Mouse (Mus musculus): ENCODE results near the gene Epb41l2. TPM values are rescaled to one million over a fixed set of nuclear protein-coding genes. Genes with fewer than 3 reads are reported as not detected.

Gene Epb41l2
- total RNA-seq, 1 experiment from 2014 or later = 77.6 TPM

DNA sequence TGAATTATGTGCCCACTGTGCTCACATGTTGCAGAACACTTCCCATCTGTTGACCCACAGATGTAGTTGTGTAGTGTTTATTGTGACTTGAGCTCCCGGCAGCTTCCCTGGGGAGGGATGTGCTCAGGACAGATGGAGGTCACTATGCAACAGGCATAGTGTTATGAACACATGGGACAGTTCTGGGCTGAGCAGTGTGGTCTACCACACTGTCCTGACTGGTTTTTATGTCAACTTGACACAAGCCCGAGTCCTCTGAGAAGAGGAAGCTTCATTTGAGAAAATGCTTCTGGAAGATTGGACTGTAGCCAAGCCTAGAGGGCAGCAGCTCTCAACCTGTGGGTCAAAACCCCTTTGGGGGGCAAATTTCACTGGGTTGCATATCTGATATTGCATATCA, 173.5 kb downstream of the Epb41l2 start:
- no peak for ATAC-seq (replicated peaks; ENCODE audit: insufficient number of reproducible peaks, low FRiP score, low TSS enrichment, poor library complexity, severe bottlenecking)

GRCm38 (mm10) chr10:25533513-25534246, 174.1 kb downstream of the Epb41l2 start:
- no peak for ATAC-seq (replicated peaks; ENCODE audit: insufficient number of reproducible peaks, low FRiP score, low TSS enrichment, poor library complexity, severe bottlenecking)

DNA sequence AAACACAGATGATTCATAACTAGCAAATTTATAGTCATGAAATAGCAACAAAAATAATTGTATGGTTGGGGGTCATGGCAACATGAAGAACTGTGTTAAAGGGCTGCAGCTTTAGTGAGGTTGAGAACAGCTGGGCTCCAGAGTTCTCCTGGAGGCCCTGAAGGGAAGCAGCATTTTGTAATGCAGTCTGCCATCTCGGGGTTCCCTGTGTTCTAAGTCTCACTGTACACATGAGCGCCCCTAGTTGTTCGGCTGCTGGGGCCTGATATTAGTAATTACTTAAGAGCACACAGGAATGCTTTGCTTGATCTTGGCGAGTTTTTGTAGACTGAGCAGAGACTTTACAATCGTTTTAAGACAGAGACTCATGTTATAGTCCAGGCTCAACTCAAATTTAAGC, 174.9 kb downstream of the Epb41l2 start:
- ATAC-seq (replicated peaks; ENCODE audit: insufficient number of reproducible peaks, low FRiP score, low TSS enrichment, poor library complexity, severe bottlenecking) = no peak

DNA sequence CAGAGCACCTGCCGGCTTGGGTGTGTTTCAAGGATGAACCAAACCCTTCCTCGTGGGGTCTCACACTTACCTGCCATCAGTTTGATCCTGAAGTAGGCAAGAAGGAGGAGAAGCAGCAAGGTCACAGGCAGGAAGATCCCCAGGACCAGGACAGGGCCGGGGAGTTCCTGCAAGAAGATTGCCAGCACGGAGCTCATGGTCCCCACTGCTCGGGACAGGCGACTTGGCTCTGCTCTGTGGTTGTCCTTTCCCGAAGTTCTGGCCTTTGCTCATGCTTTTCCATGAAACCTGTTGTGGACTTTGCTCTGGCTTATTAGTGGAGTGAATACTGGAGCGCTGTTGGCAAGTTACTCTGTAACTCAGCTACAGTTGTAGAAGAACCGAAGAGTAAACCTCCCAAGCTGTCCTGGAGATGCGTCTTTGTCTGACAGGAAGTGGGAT, 176.3 kb downstream of the Epb41l2 start, which contains the start of gene Smlr1:
TSS of gene Smlr1 (minus strand) at position 377 of the 441 bp plus-strand sequence.
- ATAC-seq (replicated peaks; ENCODE audit: insufficient number of reproducible peaks, low FRiP score, low TSS enrichment, poor library complexity, severe bottlenecking) = no peak

- no peak for ATAC-seq (replicated peaks; ENCODE audit: insufficient number of reproducible peaks, low FRiP score, low TSS enrichment, poor library complexity, severe bottlenecking)
Observed at GRCm38 (mm10) chr10:25536621-25537020, 177.0 kb downstream of the Epb41l2 start.

DNA sequence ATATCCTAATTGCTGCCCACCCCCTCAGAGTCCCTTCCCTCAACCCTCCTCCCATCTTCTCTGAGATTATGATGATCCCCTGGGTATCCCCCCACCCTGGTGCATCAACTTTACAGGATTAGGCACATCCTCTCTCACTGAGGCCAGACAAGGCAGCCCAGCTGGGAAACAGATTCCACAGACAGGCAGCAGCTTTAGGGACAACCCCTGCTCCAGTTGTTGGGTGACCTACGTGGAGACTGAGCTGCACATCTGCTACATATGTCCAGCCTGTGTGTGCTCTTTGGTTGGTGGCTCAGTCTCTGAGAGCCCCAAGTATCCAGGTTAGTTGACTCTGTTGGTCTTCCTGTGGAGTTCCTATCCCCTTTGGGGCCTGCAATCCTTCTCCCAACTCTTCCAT, 179.1 kb downstream of the Epb41l2 start:
- ATAC-seq (replicated peaks; ENCODE audit: insufficient number of reproducible peaks, low FRiP score, low TSS enrichment, poor library complexity, severe bottlenecking) = no peak

GRCm38 (mm10) chr10:25539146-25539770, 179.7 kb downstream of the Epb41l2 start:
- no peak for ATAC-seq (replicated peaks; ENCODE audit: insufficient number of reproducible peaks, low FRiP score, low TSS enrichment, poor library complexity, severe bottlenecking)

- no peak for ATAC-seq (replicated peaks; ENCODE audit: insufficient number of reproducible peaks, low FRiP score, low TSS enrichment, poor library complexity, severe bottlenecking)
Observed at GRCm38 (mm10) chr10:25539771-25540168, 180.2 kb downstream of the Epb41l2 start.

DNA sequence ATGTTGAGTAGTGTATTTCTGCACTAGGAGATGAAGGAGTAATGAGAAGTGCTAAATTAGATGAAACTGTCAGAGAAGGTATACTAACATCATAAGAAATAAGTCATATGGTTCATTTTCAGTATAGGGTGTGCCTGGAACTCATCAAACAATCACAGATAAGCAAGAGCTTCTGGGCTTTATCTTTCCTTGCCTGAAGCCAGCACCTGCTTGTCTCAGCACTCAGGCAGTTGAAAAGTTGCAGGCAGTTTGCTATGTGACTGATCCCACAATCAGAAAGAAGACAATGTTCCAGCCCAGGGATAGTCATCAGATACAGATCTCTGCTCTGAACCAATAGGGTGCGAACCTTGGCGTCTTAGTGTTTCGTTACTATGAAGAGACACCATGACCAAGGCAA, 181.5 kb downstream of the Epb41l2 start:
- no peak for ATAC-seq (replicated peaks; ENCODE audit: insufficient number of reproducible peaks, low FRiP score, low TSS enrichment, poor library complexity, severe bottlenecking)

DNA sequence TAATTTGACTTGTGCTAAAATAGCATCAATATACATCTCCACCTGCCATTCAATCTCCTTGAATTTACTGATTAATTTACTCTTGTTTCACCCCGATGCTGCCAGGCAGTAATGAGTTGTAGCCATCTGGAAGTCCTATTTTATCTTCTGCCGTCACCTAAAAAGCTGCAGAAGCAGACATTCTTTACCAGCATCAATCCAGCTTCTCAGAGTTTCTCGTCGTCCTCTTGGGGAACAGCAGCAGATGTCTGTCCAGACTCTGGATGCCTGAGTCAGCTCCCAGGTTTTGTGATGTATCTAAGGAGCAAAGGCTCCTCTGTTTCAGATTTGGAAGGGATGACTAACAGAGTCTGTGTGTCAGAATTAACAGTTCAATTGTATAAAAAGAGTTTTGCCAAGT, 193.3 kb downstream of the Epb41l2 start:
- ATAC-seq (replicated peaks; ENCODE audit: insufficient number of reproducible peaks, low FRiP score, low TSS enrichment, poor library complexity, severe bottlenecking) = no peak

- no peak for ATAC-seq (replicated peaks; ENCODE audit: insufficient number of reproducible peaks, low FRiP score, low TSS enrichment, poor library complexity, severe bottlenecking)
Observed at GRCm38 (mm10) chr10:25571319-25572240, 212.0 kb downstream of the Epb41l2 start.

Other genes starting within 250 kb of the Epb41l2 start
- gene Akap7, start 51.9 kb upstream of the Epb41l2 start, total RNA-seq (2017) = 17.4 to 28.8 TPM (median 22.7 TPM) in 3 replicates
- not detected in 3 replicates for gene Smlr1, start 176.5 kb downstream of the Epb41l2 start, total RNA-seq (2017)